ENCODE assay signal across 13 mouse cellular contexts in the genomic region with DNA sequence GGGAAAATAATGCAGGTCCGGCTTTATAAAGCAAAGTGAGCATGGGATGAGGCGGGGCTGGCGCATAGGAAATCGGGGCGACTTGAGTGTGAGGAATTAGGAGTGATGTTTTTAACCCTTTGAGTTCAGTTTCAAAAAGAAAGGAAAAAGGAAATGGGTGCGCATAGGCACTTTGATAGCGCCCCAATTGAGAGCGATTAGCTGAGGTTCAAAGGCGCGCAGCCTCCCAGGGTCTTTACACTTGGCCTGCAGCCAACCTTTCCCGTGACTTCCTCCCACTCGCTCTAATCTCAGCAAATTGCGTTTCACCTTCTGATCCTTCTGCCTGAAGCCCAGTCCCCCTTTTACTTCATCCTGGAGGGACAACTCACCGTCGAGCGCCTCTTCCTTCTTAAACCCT. TPM values are rescaled to one million over a fixed set of nuclear protein-coding genes. Genes with fewer than 3 reads are reported as not detected.
A peak's percentile ranks its signal among the peaks of the same experiment; 100 is the strongest.
DNase-seq lines count a peak whose midpoint lies in the region; ATAC-seq and TF ChIP-seq lines count a peak whose summit lies in the region.
"Had no signal": no experiment of that assay in that cellular context is flagged by ENCODE, and none has a peak within 500 bp of the region (broad histone marks: within the 10 kb centered on the region; RNA-seq: fewer than 3 reads in every experiment).

No protein-coding gene starts in this region.

- no peak overlapping the region for H3K4me3 ChIP-seq in cerebellum, adult 2 months (replicated peaks; ENCODE audit: insufficient read depth, low read depth, low read length)
- peak overlapping the region; percentile 62 for H3K4me3 ChIP-seq in testis, adult 2 months (ENCODE audit: control insufficient read depth, low read depth, low read length)
- H3K4me3 ChIP-seq in hindbrain, embryonic 16.5 days (ENCODE audit: low read length), result no peak overlapping the region
- no peak overlapping the region for H3K4me3 ChIP-seq in thymus, adult 2 months (ENCODE audit: control insufficient read depth, insufficient read depth, low read length)
- H3K4me3 ChIP-seq: heart, embryonic 10.5 days; kidney, embryonic 15.5 days; megakaryocyte, embryonic 14.5 days had no signal

- H3K27me3 ChIP-seq in cerebellum, adult 2 months (ENCODE audit: control insufficient read depth, insufficient read depth, low read length), result no peaks in the 10 kb centered on the region
- no peaks in the 10 kb centered on the region for H3K27me3 ChIP-seq in testis, adult 2 months (ENCODE audit: control insufficient read depth, insufficient read depth, low read length)
- no peaks in the 10 kb centered on the region for H3K27me3 ChIP-seq in hindbrain, embryonic 16.5 days (replicated peaks; ENCODE audit: control insufficient read depth, insufficient read depth, low read length)
- H3K27me3 ChIP-seq in thymus, adult 2 months (ENCODE audit: control insufficient read depth, insufficient read depth, low read length), result no peaks in the 10 kb centered on the region
- H3K27me3 ChIP-seq: kidney, embryonic 15.5 days had no signal

- no peak for TF ChIP-seq CTCF in cerebellum, adult 2 months (IDR thresholded peaks at IDR 0.05; ENCODE audit: borderline replicate concordance, insufficient read depth, low read depth, low read length)
- TF ChIP-seq CTCF in testis, adult 2 months (IDR thresholded peaks at IDR 0.05; ENCODE audit: control insufficient read depth, insufficient read depth, insufficient replicate concordance, low read depth, low read length), result no peak
- no peak for TF ChIP-seq CTCF in thymus, adult 2 months (IDR thresholded peaks at IDR 0.05; ENCODE audit: borderline replicate concordance, control insufficient read depth, extremely low read depth, insufficient read depth, low read length, poor library complexity)

- H3K4me2 ChIP-seq in hindbrain, embryonic 16.5 days (ENCODE audit: low read length), result peak overlapping the region; percentile 3
- H3K4me2 ChIP-seq: kidney, embryonic 15.5 days had no signal

- TF ChIP-seq POLR2A in cerebellum, adult 2 months (IDR thresholded peaks at IDR 0.05; ENCODE audit: borderline replicate concordance, insufficient read depth, low read length), result no peak
- no peak for TF ChIP-seq POLR2A in testis, adult 2 months (IDR thresholded peaks at IDR 0.05; ENCODE audit: control insufficient read depth, low read depth, low read length)
- no peak for TF ChIP-seq POLR2A in thymus, adult 2 months (IDR thresholded peaks at IDR 0.05; ENCODE audit: control insufficient read depth, extremely low read depth, insufficient read depth, low read length, poor library complexity)

- ATAC-seq in hindbrain, embryonic 16.5 days, result no peak

- H3K4me1 ChIP-seq in cerebellum, adult 2 months (ENCODE audit: control insufficient read depth, insufficient read depth, low read length), result peaks cover 68% of the 10 kb centered on the region
- peaks cover 9% of the 10 kb centered on the region for H3K4me1 ChIP-seq in testis, adult 2 months (ENCODE audit: control insufficient read depth, insufficient read depth, low read length)
- H3K4me1 ChIP-seq in hindbrain, embryonic 16.5 days (ENCODE audit: control insufficient read depth, insufficient read depth, low read depth, low read length), result peaks cover 34% of the 10 kb centered on the region
- H3K4me1 ChIP-seq in thymus, adult 2 months (replicated peaks; ENCODE audit: control insufficient read depth, insufficient read depth, low read length), result no peaks in the 10 kb centered on the region
- H3K4me1 ChIP-seq: megakaryocyte, embryonic 14.5 days had no signal

- H3K9me3 ChIP-seq in hindbrain, embryonic 16.5 days (ENCODE audit: control insufficient read depth, low read length), result no peaks in the 10 kb centered on the region
- H3K9me3 ChIP-seq: heart, embryonic 10.5 days; kidney, embryonic 15.5 days had no signal

- no peaks in the 10 kb centered on the region for H3K36me3 ChIP-seq in testis, adult 2 months (ENCODE audit: control insufficient read depth, insufficient read depth, low read length)
- H3K36me3 ChIP-seq in hindbrain, embryonic 16.5 days (ENCODE audit: control insufficient read depth, insufficient read depth, low read length), result no peaks in the 10 kb centered on the region
- no peaks in the 10 kb centered on the region for H3K36me3 ChIP-seq in thymus, adult 2 months (ENCODE audit: control insufficient read depth, insufficient read depth, low read length)
- H3K36me3 ChIP-seq: heart, embryonic 10.5 days had no signal

- 45% methylated on average over 16 of the region's 16 CpGs for WGBS in cerebellum, adult 2 months
- 42% methylated on average over 16 of the region's 16 CpGs for WGBS in hindbrain, embryonic 16.5 days
- 86% methylated on average over 16 of the region's 16 CpGs for WGBS in thymus, adult 2 months

- H3K9ac ChIP-seq in hindbrain, embryonic 16.5 days (ENCODE audit: low read depth, low read length), result no peak overlapping the region
- H3K9ac ChIP-seq: kidney, embryonic 15.5 days had no signal

- no peak for DNase-seq in cerebellum, adult 2 months
- DNase-seq in cerebellum, adult 11-12 months, result no peak
- no peak for DNase-seq in testis, postnatal 14 days (ENCODE audit: low spot score)
- no peak for DNase-seq in thymus, postnatal 10 days (ENCODE audit: low spot score in 2 of 2)
- no peak for DNase-seq in thymus, adult 2 months
- no peak for DNase-seq in right cerebral cortex, postnatal 10 days (ENCODE audit: low spot score in 2 of 2)
- DNase-seq: gastrocnemius, postnatal 10 days; right cerebral cortex, postnatal 4 days had no signal

- peak overlapping the region; percentile 55 for H3K27ac ChIP-seq in cerebellum, adult 2 months (ENCODE audit: insufficient read depth, low read length)
- no peak overlapping the region for H3K27ac ChIP-seq in testis, adult 2 months (ENCODE audit: control insufficient read depth, insufficient read depth, low read depth, low read length)
- peak overlapping the region; percentile 51; the same call in 1 of the 2 replicates for H3K27ac ChIP-seq in hindbrain, embryonic 16.5 days (ENCODE audit: low read depth, low read length)
- H3K27ac ChIP-seq in thymus, adult 2 months (ENCODE audit: control insufficient read depth, insufficient read depth, low read length), result no peak overlapping the region
- H3K27ac ChIP-seq: heart, embryonic 10.5 days; kidney, embryonic 15.5 days had no signal

RNA-seq across cellular contexts. Expression of gene Boc, which starts 25.8 kb away (rescaled TPM):
- polyA plus RNA-seq in cerebellum, adult 2 months (2012; rRNA removed), result 37.9 and 43.6 TPM in 2 replicates
- polyA plus RNA-seq in testis, adult 2 months (2012; rRNA removed), result 2.7 and 3.3 TPM in 2 replicates
- polyA plus RNA-seq in hindbrain, embryonic 16.5 days (2015; fragmentation: Nextera tagmentation; extraction: Ambion mirVana), result 12.1 and 16.4 TPM in 2 replicates
- 13.1 and 14.6 TPM in 2 replicates for polyA plus RNA-seq in thymus, adult 2 months (2012; rRNA removed)

Comparison
In these comparisons a context has a peak if more than half of its experiments do, and no peak if none do; other contexts are left out.
1. H3K27ac ChIP-seq: peak in cerebellum, adult 2 months (single experiment) and hindbrain, embryonic 16.5 days (single experiment); none in testis, adult 2 months (single experiment) and thymus, adult 2 months (single experiment).